Mouse (Mus musculus): ENCODE data around the gene Mettl7a1. TPM values are rescaled to one million over a fixed set of nuclear protein-coding genes. Genes with fewer than 3 reads are reported as not detected.

Gene Mettl7a1
- 156 and 205 TPM in 2 replicates for polyA plus RNA-seq (2012; rRNA removed; ENCODE audit: low replicate concordance)

GRCm38 (mm10) chr15:100304019-100304991 lies at the start of gene Mettl7a1:
Gene Mettl7a1 (plus strand): TSS chr15:100304140.

GRCm38 (mm10) chr15:100280626-100281025 lies 23.3 kb upstream of the Mettl7a1 start, which contains the start of gene Tmprss12:
Gene Tmprss12 (plus strand): TSS chr15:100280837.

GRCm38 (mm10) chr15:100334629-100335028 lies 30.7 kb downstream of the Mettl7a1 start, which contains the start of gene Mettl7a3:
Gene Mettl7a3 (plus strand): TSS chr15:100334929.

GRCm38 (mm10) chr15:100352711-100353250 lies 48.8 kb downstream of the Mettl7a1 start, which contains the start of the genes Methig1 and Mettl7a2:
Gene Methig1 (plus strand): TSS chr15:100353149.
Gene Mettl7a2 (plus strand): TSS chr15:100353200.

GRCm38 (mm10) chr15:100364242-100364641 lies 60.3 kb downstream of the Mettl7a1 start, which contains the start of gene Higd1c:
Gene Higd1c (plus strand): TSS chr15:100364542.

Other genes with a start within 250 kb of the Mettl7a1 start
- 48.5 and 56.8 TPM in 2 replicates for gene Atf1, start 76.3 kb upstream of the Mettl7a1 start, polyA plus RNA-seq (2012; rRNA removed; ENCODE audit: low replicate concordance)
- gene Tmprss12, start 23.3 kb upstream of the Mettl7a1 start, polyA plus RNA-seq (2012; rRNA removed; ENCODE audit: low replicate concordance), result not detected in 2 replicates
- 0.48 TPM in 1 of 2 replicates, not detected in the other for gene Mettl7a3, start 30.8 kb downstream of the Mettl7a1 start, polyA plus RNA-seq (2012; rRNA removed; ENCODE audit: low replicate concordance)
- gene Methig1, start 49.0 kb downstream of the Mettl7a1 start, polyA plus RNA-seq (2012; rRNA removed; ENCODE audit: low replicate concordance), result 0.10 TPM in 1 of 2 replicates, not detected in the other
- gene Mettl7a2, start 49.1 kb downstream of the Mettl7a1 start, polyA plus RNA-seq (2012; rRNA removed; ENCODE audit: low replicate concordance), result not detected in 2 replicates
- not detected in 2 replicates for gene Higd1c, start 60.4 kb downstream of the Mettl7a1 start, polyA plus RNA-seq (2012; rRNA removed; ENCODE audit: low replicate concordance)
- not detected in 2 replicates for gene Gm5475, start 118.0 kb downstream of the Mettl7a1 start, polyA plus RNA-seq (2012; rRNA removed; ENCODE audit: low replicate concordance)
- 38.9 and 55.0 TPM in 2 replicates for gene Slc11a2, start 120.9 kb downstream of the Mettl7a1 start, polyA plus RNA-seq (2012; rRNA removed; ENCODE audit: low replicate concordance)
- gene Letmd1, start 164.9 kb downstream of the Mettl7a1 start, polyA plus RNA-seq (2012; rRNA removed; ENCODE audit: low replicate concordance), result 92.1 and 133 TPM in 2 replicates
- 3.7 and 6.8 TPM in 2 replicates for gene Csrnp2, start 191.3 kb downstream of the Mettl7a1 start, polyA plus RNA-seq (2012; rRNA removed; ENCODE audit: low replicate concordance)
- gene Tfcp2, start 247.9 kb downstream of the Mettl7a1 start, polyA plus RNA-seq (2012; rRNA removed; ENCODE audit: low replicate concordance), result 9.0 and 18.5 TPM in 2 replicates

Data from subcutaneous adipose tissue, adult 2 months (tissue).